Mouse (Mus musculus) limb, embryonic 12.5 days (tissue): Measurements from ENCODE around the gene Ccdc88b. TPM values are rescaled to one million over a fixed set of nuclear protein-coding genes. Genes with fewer than 3 reads are reported as not detected.
"Not testable (repeated sequence)": the region's sequence is repeated elsewhere in the genome, so short reads cannot be mapped to it uniquely, and the experiment has no call there.

Source experiments
- ATAC-seq: fragments of 200-750 bp; cut with Nextera tagmentation; 2 replicates; pipeline ENCODE4 v1.8.0; 2017; ENCODE audit warnings: low read depth, moderate TSS enrichment; ENCODE audit not compliant: insufficient number of reproducible peaks, insufficient read depth, low FRiP score, low TSS enrichment
- H3K27ac ChIP-seq: fragments of 300-500 bp; sonication (generic); 2 replicates; pipeline ENCODE4 v1.5.1; 2016; ENCODE audit warnings: mild to moderate bottlenecking, moderate library complexity
- H3K27me3 ChIP-seq: fragments of 300-500 bp; sonication (generic); 2 replicates; pipeline ENCODE4 v1.6.1; 2016; ENCODE audit warnings: mild to moderate bottlenecking, moderate library complexity
- H3K36me3 ChIP-seq: fragments of 300-500 bp; sonication (generic); 2 replicates; pipeline ENCODE4 v1.6.1; 2016; ENCODE audit warnings: mild to moderate bottlenecking, moderate library complexity
- H3K4me1 ChIP-seq: fragments of 300-500 bp; sonication (generic); replicated peaks from 2 replicates; pipeline ENCODE4 v1.6.1; 2016
- H3K4me2 ChIP-seq: fragments of 300-500 bp; sonication (generic); 2 replicates; pipeline ENCODE4 v1.6.1; 2016; ENCODE audit warnings: mild to moderate bottlenecking, moderate library complexity
- H3K4me3 ChIP-seq: fragments of 300-500 bp; sonication (generic); replicated peaks from 2 replicates; pipeline ENCODE4 v1.5.1; 2016; ENCODE audit warnings: mild to moderate bottlenecking
- H3K9ac ChIP-seq: fragments of 300-500 bp; sonication (generic); replicated peaks from 2 replicates; pipeline ENCODE4 v1.6.1; 2016; ENCODE audit warnings: mild to moderate bottlenecking, moderate library complexity
- H3K9me3 ChIP-seq: fragments of 300-500 bp; sonication (generic); 2 replicates; pipeline ENCODE4 v1.6.1; 2016; ENCODE audit warnings: mild to moderate bottlenecking, moderate library complexity
- WGBS: fragments of 180-500 bp; shearing (Covaris S2); methylation state at CpG from one replicate; pipeline ENCODE4 v1.1.7; 2016; 5-methylcytosine and 5-hydroxymethylcytosine counted together
- polyA plus RNA-seq: library from polyadenylated mRNA; unstranded; fragments of >200 nt; fragmentation: Nextera tagmentation; extraction: Ambion mirVana; gene quantifications from 2 replicates; pipeline ENCODE4 v1.2.1, GENCODE M21; 2016

Ccdc88b gene
- 0.33 and 0.51 TPM in 2 replicates for polyA plus RNA-seq

- peaks cover 32% of the 10 kb centered on the region for H3K27me3 ChIP-seq
- H3K4me2 ChIP-seq = no peak within 1 kb of the TSS
- ATAC-seq = no peak
- peaks cover 12% of the 10 kb centered on the region for H3K4me1 ChIP-seq
- no peak within 1 kb of the TSS for H3K9ac ChIP-seq
- H3K27ac ChIP-seq = no peak within 1 kb of the TSS
- 79% methylated on average over 7 of the region's 7 CpGs for WGBS
- H3K4me3 ChIP-seq = no peak within 1 kb of the TSS
- H3K36me3 ChIP-seq = no peaks in the 10 kb centered on the region
- no peaks in the 10 kb centered on the region for H3K9me3 ChIP-seq
These were observed at the start of gene Ccdc88b for GRCm38 (mm10) chr19:6858031-6858430. TSS of gene Ccdc88b (minus strand) at chr19:6858211.

- 94% methylated on average over 8 of the region's 8 CpGs for WGBS
- Histone ChIP-seq H3K4me1 (peaks cover 20% of the 10 kb centered on the region), H3K9ac (no peak overlapping the region), H3K9me3 (no peaks in the 10 kb centered on the region), H3K4me2 (no peak overlapping the region), H3K4me3 (no peak overlapping the region), H3K36me3 (peaks cover 45% of the 10 kb centered on the region), H3K27ac (no peak overlapping the region), H3K27me3 (no peaks in the 10 kb centered on the region)
- no peak for ATAC-seq
These were observed 49.1 kb upstream of the Ccdc88b start for GRCm38 (mm10) chr19:6907094-6907493.

GRCm38 (mm10) chr19:6906199-6906598 lies 48.2 kb upstream of the Ccdc88b start:
- Histone ChIP-seq H3K36me3 (peaks cover 36% of the 10 kb centered on the region), H3K27ac (no peak overlapping the region), H3K9ac (no peak overlapping the region), H3K4me1 (peaks cover 16% of the 10 kb centered on the region), H3K27me3 (no peaks in the 10 kb centered on the region), H3K9me3 (no peaks in the 10 kb centered on the region), H3K4me2 (no peak overlapping the region), H3K4me3 (no peak overlapping the region)
- 84% methylated on average over 3 of the region's 3 CpGs for WGBS
- no peak for ATAC-seq

GRCm38 (mm10) chr19:6905498-6906159 lies 47.6 kb upstream of the Ccdc88b start:
- Histone ChIP-seq H3K4me3 (no peak overlapping the region), H3K4me2 (no peak overlapping the region), H3K27me3 (no peaks in the 10 kb centered on the region), H3K4me1 (peaks cover 12% of the 10 kb centered on the region), H3K9me3 (no peaks in the 10 kb centered on the region), H3K36me3 (peaks cover 33% of the 10 kb centered on the region), H3K27ac (no peak overlapping the region), H3K9ac (no peak overlapping the region)
- WGBS = 92% methylated on average over 11 of the region's 11 CpGs
- ATAC-seq = no peak

GRCm38 (mm10) chr19:6904846-6905245 lies 46.8 kb upstream of the Ccdc88b start:
- Histone ChIP-seq H3K9me3 (0 out of 2 replicates have a peak, but pooled peaks cover 5% of the 10 kb centered on the region), H3K27me3 (no peaks in the 10 kb centered on the region), H3K27ac (no peak overlapping the region), H3K4me1 (peaks cover 12% of the 10 kb centered on the region), H3K4me2 (no peak overlapping the region), H3K9ac (no peak overlapping the region), H3K4me3 (no peak overlapping the region), H3K36me3 (peaks cover 33% of the 10 kb centered on the region)
- no peak for ATAC-seq
- WGBS = 83% methylated on average over 2 of the region's 2 CpGs

GRCm38 (mm10) chr19:6903031-6903430 lies 45.0 kb upstream of the Ccdc88b start:
- ATAC-seq = no peak
- no peak overlapping the region for H3K4me2 ChIP-seq
- no peak overlapping the region for H3K4me3 ChIP-seq
- no peak overlapping the region for H3K9ac ChIP-seq
- peaks cover 2% of the 10 kb centered on the region for H3K4me1 ChIP-seq
- H3K36me3 ChIP-seq = peaks cover 33% of the 10 kb centered on the region
- no peaks in the 10 kb centered on the region for H3K27me3 ChIP-seq
- H3K27ac ChIP-seq = no peak overlapping the region
- H3K9me3 ChIP-seq = 0 out of 2 replicates have a peak, but pooled peaks cover 10% of the 10 kb centered on the region
- whole genome bisulfite sequencing = 71% methylated on average over 1 of the region's 1 CpGs

- Histone ChIP-seq H3K27me3 (no peaks in the 10 kb centered on the region), H3K4me1 (no peaks in the 10 kb centered on the region), H3K9me3 (peaks cover 18% of the 10 kb centered on the region), H3K4me3 (no peak overlapping the region), H3K4me2 (no peak overlapping the region), H3K27ac (no peak overlapping the region), H3K9ac (no peak overlapping the region), H3K36me3 (peaks cover 8% of the 10 kb centered on the region; the same call in 1 of the 2 replicates)
- WGBS = 84% methylated on average over 4 of the region's 4 CpGs
- ATAC-seq = no peak
These were observed 41.6 kb upstream of the Ccdc88b start for GRCm38 (mm10) chr19:6899641-6900040.

GRCm38 (mm10) chr19:6895608-6896305 lies 37.7 kb upstream of the Ccdc88b start:
- not testable (repeated sequence) for H3K4me2 ChIP-seq, H3K27me3 ChIP-seq
- 92% methylated on average over 18 of the region's 18 CpGs for WGBS

GRCm38 (mm10) chr19:6893731-6894451 lies 35.9 kb upstream of the Ccdc88b start:
- no peak overlapping the region for H3K27ac ChIP-seq
- no peak overlapping the region for H3K4me2 ChIP-seq
- no peak overlapping the region for H3K4me3 ChIP-seq
- H3K4me1 ChIP-seq = no peaks in the 10 kb centered on the region
- WGBS = 90% methylated on average over 14 of the region's 14 CpGs
- peaks cover 9% of the 10 kb centered on the region for H3K9me3 ChIP-seq
- no peaks in the 10 kb centered on the region for H3K27me3 ChIP-seq
- no peak overlapping the region for H3K9ac ChIP-seq
- no peaks in the 10 kb centered on the region for H3K36me3 ChIP-seq
- ATAC-seq = no peak

More at GRCm38 (mm10) chr19:6895608-6896305, 37.7 kb upstream of the Ccdc88b start:
- H3K4me3 ChIP-seq, ATAC-seq, H3K9ac ChIP-seq, H3K36me3 ChIP-seq, H3K4me1 ChIP-seq, H3K27ac ChIP-seq: not testable (repeated sequence)
- H3K9me3 ChIP-seq = peaks cover 18% of the 10 kb centered on the region

GRCm38 (mm10) chr19:6892512-6892911 lies 34.5 kb upstream of the Ccdc88b start:
- ATAC-seq = no peak
- H3K27ac ChIP-seq = no peak overlapping the region
- H3K27me3 ChIP-seq = no peaks in the 10 kb centered on the region
- H3K4me3 ChIP-seq = no peak overlapping the region
- no peaks in the 10 kb centered on the region for H3K4me1 ChIP-seq
- no peak overlapping the region for H3K4me2 ChIP-seq
- H3K36me3 ChIP-seq = no peaks in the 10 kb centered on the region
- no peak overlapping the region for H3K9ac ChIP-seq
- peaks cover 9% of the 10 kb centered on the region for H3K9me3 ChIP-seq
- 48% methylated on average over 4 of the region's 4 CpGs for WGBS

GRCm38 (mm10) chr19:6877965-6878364 lies 20.0 kb upstream of the Ccdc88b start:
- Histone ChIP-seq H3K4me3 (no peak overlapping the region), H3K9me3 (peaks cover 9% of the 10 kb centered on the region; the same call in 1 of the 2 replicates), H3K9ac (no peak overlapping the region), H3K27me3 (no peaks in the 10 kb centered on the region), H3K4me1 (no peaks in the 10 kb centered on the region), H3K27ac (no peak overlapping the region), H3K36me3 (no peaks in the 10 kb centered on the region), H3K4me2 (no peak overlapping the region)
- 85% methylated on average over 4 of the region's 4 CpGs for WGBS
- no peak for ATAC-seq
